Mouse (Mus musculus) E14TG2a.4 (cell line): ENCODE measurements around the gene Ninl.

Source experiments
- CTCF ChIP-seq: conservative IDR thresholded peaks from 2 replicates; pipeline ENCODE4 v1.5.1; 2014; ENCODE audit warnings: low read length
- NANOG ChIP-seq: IDR thresholded peaks from 2 replicates; pipeline ENCODE4 v1.6.1; 2014; ENCODE audit warnings: borderline replicate concordance, low read length, mixed read lengths
- POU5F1 ChIP-seq: IDR thresholded peaks from 2 replicates; pipeline ENCODE4 v1.6.1; 2014; ENCODE audit warnings: low read length, borderline replicate concordance

- peak; percentile 64 for TF ChIP-seq CTCF
- no peak for TF ChIP-seq POU5F1
- no peak for TF ChIP-seq NANOG
Measured at GRCm38 (mm10) chr2:151000402-151001178, 38.6 kb downstream of the Ninl start.
